Mouse (Mus musculus) CH12.LX (cell line): ENCODE results near the gene Srrm4. TPM values are rescaled to one million over a fixed set of nuclear protein-coding genes. Genes with fewer than 3 reads are reported as not detected.

Experiments
- DNase-seq: peaks from one replicate; pipeline ENCODE4 v3.0.0-alpha.2; 2013; ENCODE audit errors: extremely low read depth
- H3K27ac ChIP-seq: 2 replicates; pipeline ENCODE4 v1.5.1; 2012; ENCODE audit warnings: low read depth, mild to moderate bottlenecking, control low read depth, moderate library complexity; ENCODE audit not compliant: insufficient read depth
- H3K27me3 ChIP-seq: replicated peaks from 2 replicates; pipeline ENCODE3; 2012; ENCODE audit warnings: inconsistent platforms
- H3K36me3 ChIP-seq, 2 experiments: replicated peaks in 1 of 2; 2 replicates each; pipeline versions ENCODE3 to v1.6.1; 2012; ENCODE audit warnings: inconsistent platforms in 1 of 2, low read length in 1 of 2, mild to moderate bottlenecking in 1 of 2, mixed read lengths in 1 of 2, moderate library complexity in 1 of 2; ENCODE audit not compliant: control insufficient read depth in 1 of 2, insufficient read depth in 1 of 2
- H3K4me1 ChIP-seq, 2 experiments: 2 replicates each; pipeline ENCODE4 v1.6.1; 2012; ENCODE audit warnings: inconsistent platforms in 1 of 2, moderate library complexity in 1 of 2; ENCODE audit not compliant: insufficient read depth in 2 of 2, control insufficient read depth in 1 of 2
- H3K4me2 ChIP-seq: 2 replicates; pipeline ENCODE4 v1.6.1; 2012; ENCODE audit warnings: low read depth, mild to moderate bottlenecking, control low read depth; ENCODE audit not compliant: poor library complexity, insufficient read depth, severe bottlenecking
- H3K4me3 ChIP-seq, 3 experiments: fragments of 150-350 bp in 1 of 3; sonication (generic) in 1 of 3; replicated peaks in 1 of 3; 2 replicates each; pipeline versions ENCODE3 to v1.5.1; 2011 to 2012; ENCODE audit warnings: low read depth in 2 of 3, low read length in 2 of 3, mild to moderate bottlenecking in 2 of 3, moderate library complexity in 2 of 3, control low read depth in 1 of 3, improper control_type of control experiment in 1 of 3, inconsistent platforms in 1 of 3, mixed read lengths in 1 of 3; ENCODE audit not compliant: poor library complexity in 1 of 3
- H3K79me2 ChIP-seq: replicated peaks from 2 replicates; pipeline ENCODE4 v1.6.1; 2012; ENCODE audit warnings: mild to moderate bottlenecking, moderate library complexity; ENCODE audit not compliant: control insufficient read depth, poor library complexity, insufficient read depth, severe bottlenecking; ENCODE audit errors: extremely low read depth
- H3K9ac ChIP-seq: 2 replicates; pipeline ENCODE4 v1.6.1; 2012; ENCODE audit warnings: low read depth, mild to moderate bottlenecking, control low read depth, moderate library complexity; ENCODE audit not compliant: insufficient read depth
- H3K9me3 ChIP-seq: replicated peaks from 2 replicates; pipeline ENCODE3; 2012; ENCODE audit warnings: low read length, inconsistent platforms, mixed read lengths
- E2F4 ChIP-seq: IDR thresholded peaks from 2 replicates; pipeline ENCODE4 v1.6.1; 2011; ENCODE audit warnings: low read depth, low read length, improper control_type of control experiment; ENCODE audit not compliant: insufficient replicate concordance
- ELF1 ChIP-seq: IDR thresholded peaks from 2 replicates; pipeline ENCODE4 v1.6.1; 2014; ENCODE audit warnings: low read depth, mild to moderate bottlenecking, inconsistent platforms, low read length, improper control_type of control experiment
- EP300 ChIP-seq: IDR thresholded peaks from 2 replicates; pipeline ENCODE4 v1.6.1; 2011; ENCODE audit warnings: low read length, improper control_type of control experiment
- GABPA ChIP-seq: IDR thresholded peaks from 2 replicates; pipeline ENCODE4 v1.6.1; 2012; ENCODE audit warnings: low read depth, low read length, improper control_type of control experiment, inconsistent platforms; ENCODE audit not compliant: insufficient replicate concordance
- IRF4 ChIP-seq: IDR thresholded peaks from 2 replicates; pipeline ENCODE4 v1.6.1; 2014; ENCODE audit warnings: low read depth, mild to moderate bottlenecking, inconsistent platforms, low read length, improper control_type of control experiment
- KAT2A ChIP-seq: IDR thresholded peaks from 2 replicates; pipeline ENCODE4 v1.6.1; 2012; ENCODE audit warnings: low read length, improper control_type of control experiment, inconsistent platforms; ENCODE audit not compliant: insufficient replicate concordance
- MAFK ChIP-seq: IDR thresholded peaks from 2 replicates; pipeline ENCODE4 v1.6.1; 2011; ENCODE audit warnings: low read length, improper control_type of control experiment; ENCODE audit not compliant: insufficient replicate concordance
- MAX ChIP-seq: IDR thresholded peaks from 2 replicates; pipeline ENCODE4 v1.6.1; 2011; ENCODE audit warnings: low read length, improper control_type of control experiment
- NELFE ChIP-seq: IDR thresholded peaks from 2 replicates; pipeline ENCODE4 v1.6.1; 2011; ENCODE audit warnings: low read depth, low read length, improper control_type of control experiment
- POLR2A ChIP-seq: IDR thresholded peaks from 2 replicates; pipeline ENCODE4 v1.6.1; 2011; ENCODE audit warnings: low read depth, mild to moderate bottlenecking, improper control_type of control experiment, low read length
- RCOR1 ChIP-seq: conservative IDR thresholded peaks from 2 replicates; pipeline ENCODE4 v1.6.1; 2012; ENCODE audit warnings: low read depth, mild to moderate bottlenecking, inconsistent platforms, low read length, improper control_type of control experiment
- UBTF ChIP-seq: IDR thresholded peaks from 2 replicates; pipeline ENCODE4 v1.6.1; 2012; ENCODE audit warnings: low read depth, mild to moderate bottlenecking, inconsistent platforms, low read length, improper control_type of control experiment, moderate library complexity
- ZC3H11A ChIP-seq: IDR thresholded peaks from 2 replicates; pipeline ENCODE4 v1.6.1; 2012; ENCODE audit warnings: low read depth, mild to moderate bottlenecking, inconsistent platforms, low read length, improper control_type of control experiment
- ZMIZ1 ChIP-seq: IDR thresholded peaks from 2 replicates; pipeline ENCODE4 v1.6.1; 2012; ENCODE audit warnings: low read depth, mild to moderate bottlenecking, inconsistent platforms, low read length, improper control_type of control experiment
- dilution Hi-C: fragments of 300-500 bp; cut with MboI; formaldehyde crosslinking; loops from 2 replicates; pipeline ENCODE4 v1.14.3; 2020; ENCODE audit warnings: low sequenced_read_pairs; ENCODE audit not compliant: extremely low pct_unique_long_range_greater_than_20kb, extremely low pct_ligation_motif_present
- in situ Hi-C: fragments of 300-500 bp; cut with MboI; formaldehyde crosslinking; loops from 3 replicates; pipeline ENCODE4 v1.14.3; 2019; ENCODE audit warnings: low sequenced_read_pairs, low pct_ligation_motif_present, low pct_unique_long_range_greater_than_20kb, mixed read lengths
- polyA plus RNA-seq: library from polyadenylated mRNA; unstranded; fragments of >175 nt; gene quantifications from 2 replicates; pipeline ENCODE4 v1.2.1, GENCODE M21; 2012; ENCODE audit warnings: low read depth; ENCODE audit not compliant: insufficient read length
- total RNA-seq, 2 experiments: library from RNA; depleted of rRNA; stranded (reverse); fragments of 300-350 nt in 1 of 2; fragments of >200 nt in 1 of 2; gene quantifications; 2 replicates each; pipeline ENCODE4 v1.2.3; 2012 to 2014

Srrm4 gene
- total and polyA plus RNA-seq, 3 experiments: not detected

DNA sequence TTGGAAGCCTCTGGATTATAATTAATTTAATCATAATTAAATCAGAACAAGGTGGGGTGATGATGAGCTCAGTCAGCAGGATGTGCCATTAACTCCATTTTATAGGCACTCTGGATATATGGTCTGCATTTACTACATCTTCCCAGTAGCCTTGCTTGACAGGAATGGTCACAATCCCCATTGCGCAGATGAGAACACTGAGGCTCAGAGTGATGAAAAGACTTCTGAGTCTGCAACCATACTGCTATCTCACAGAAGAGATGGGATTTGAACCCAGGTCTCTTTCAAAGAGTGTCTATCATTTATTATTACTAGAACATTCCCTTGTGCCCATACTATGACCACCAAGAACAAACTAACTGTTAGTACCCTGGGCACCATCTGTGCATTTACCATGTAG lies 171.4 kb downstream of the Srrm4 start:
- DNase-seq: no peak
- no peak for TF ChIP-seq ELF1
- no peak for TF ChIP-seq EP300
- TF ChIP-seq E2F4: no peak
- TF ChIP-seq, all 38 proteins: peak for 0
- peaks cover 90% of the 10 kb centered on the region for H3K9me3 ChIP-seq
- no peak overlapping the region for H3K4me2 ChIP-seq
- no peaks in the 10 kb centered on the region for H3K36me3 ChIP-seq
- no peak overlapping the region for H3K27ac ChIP-seq
- dilution Hi-C loops (no loop called here), in situ Hi-C loops (no loop called here)
- H3K9ac ChIP-seq: no peak overlapping the region
- no peaks in the 10 kb centered on the region for H3K79me2 ChIP-seq
- no peaks in the 10 kb centered on the region for H3K4me1 ChIP-seq
- H3K4me3 ChIP-seq: no peak overlapping the region
- H3K27me3 ChIP-seq: no peaks in the 10 kb centered on the region

DNA sequence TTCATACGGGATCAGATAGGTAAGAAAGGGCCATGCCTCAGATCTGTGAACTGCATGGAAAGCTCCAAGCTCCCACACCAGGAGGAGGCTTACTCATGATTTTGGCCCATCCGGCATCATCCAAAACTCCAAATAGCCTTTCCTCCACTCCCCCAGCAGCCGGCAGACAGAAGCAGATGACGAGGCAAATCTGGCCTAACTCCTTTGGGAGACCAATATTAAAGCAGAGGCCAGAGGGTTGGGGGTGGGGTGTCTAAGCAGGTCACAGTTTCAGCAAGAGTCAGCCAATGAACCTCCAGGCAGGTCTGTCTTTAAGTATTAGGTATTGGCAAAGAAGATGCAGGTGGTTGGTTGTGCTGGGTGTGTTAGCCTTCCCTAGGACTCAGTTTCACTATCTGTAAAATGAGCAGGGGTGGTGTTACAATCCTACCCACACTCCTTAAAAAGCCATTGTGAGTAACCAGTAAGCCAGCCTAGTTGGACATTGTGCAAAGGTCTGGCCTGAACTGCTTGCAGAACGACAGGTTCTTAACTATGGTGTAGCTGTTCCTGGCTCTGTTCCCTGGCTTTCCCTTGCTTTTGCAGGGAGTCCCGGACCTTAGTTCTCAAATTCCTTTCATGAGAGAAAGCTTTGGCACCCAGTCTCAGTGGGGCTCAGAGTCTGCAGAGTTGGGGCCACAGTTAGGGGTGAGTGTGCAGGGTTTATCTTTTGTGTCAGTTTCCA lies 172.1 kb downstream of the Srrm4 start:
- dilution Hi-C loops: no loop called here
- H3K27me3 ChIP-seq: no peaks in the 10 kb centered on the region
- TF ChIP-seq POLR2A (no peak), ZMIZ1 (no peak), IRF4 (no peak), MAFK (no peak), GABPA (no peak), UBTF (no peak), EP300 (no peak)
- TF ChIP-seq, all 38 proteins: peak for 0
- no peak for DNase-seq
- H3K36me3 ChIP-seq: no peaks in the 10 kb centered on the region
- no peaks in the 10 kb centered on the region for H3K4me1 ChIP-seq
- H3K9ac ChIP-seq: no peak overlapping the region
- in situ Hi-C loops: no loop called here
- H3K79me2 ChIP-seq: no peaks in the 10 kb centered on the region
- H3K4me2 ChIP-seq: no peak overlapping the region
- no peak overlapping the region for H3K27ac ChIP-seq
- peaks cover 92% of the 10 kb centered on the region for H3K9me3 ChIP-seq
- no peak overlapping the region for H3K4me3 ChIP-seq

DNA sequence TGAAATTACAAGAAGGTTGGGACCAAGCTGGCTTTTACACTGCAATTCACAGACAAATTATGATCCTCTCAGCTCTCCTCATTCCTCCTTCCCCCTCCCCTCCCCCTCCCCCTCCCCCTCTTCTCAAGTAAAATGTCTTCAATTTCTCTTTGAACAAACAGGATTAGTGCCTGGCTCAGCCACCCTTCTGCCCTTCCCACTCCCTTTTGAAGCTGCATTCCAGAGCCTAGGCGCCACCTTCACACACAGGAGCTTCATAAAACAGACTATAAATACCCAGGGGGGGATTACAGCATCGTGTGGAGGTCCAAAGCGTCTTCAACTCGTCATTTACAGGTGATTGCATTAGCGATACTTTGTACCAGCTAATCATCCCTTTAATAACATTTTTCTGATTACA lies 175.4 kb downstream of the Srrm4 start:
- Histone ChIP-seq H3K36me3 (no peaks in the 10 kb centered on the region), H3K4me3 (no peak overlapping the region), H3K79me2 (no peaks in the 10 kb centered on the region), H3K9ac (no peak overlapping the region), H3K4me2 (no peak overlapping the region), H3K4me1 (no peaks in the 10 kb centered on the region), H3K27me3 (no peaks in the 10 kb centered on the region), H3K27ac (no peak overlapping the region), H3K9me3 (peaks cover 90% of the 10 kb centered on the region)
- TF ChIP-seq RCOR1 (no peak), KAT2A (no peak), ZC3H11A (no peak), ELF1 (no peak), NELFE (no peak), MAX (no peak)
- dilution Hi-C loops (no loop called here), in situ Hi-C loops (no loop called here)
- no peak for DNase-seq
